Mouse (Mus musculus): ENCODE results near the gene Prkar1a.

Prkar1a gene

GRCm38 (mm10) chr11:109649206-109649605, at the start of gene Prkar1a:
Prkar1a (plus strand) TSS chr11:109649405.
- peak; percentile 48 for DNase-seq

DNA sequence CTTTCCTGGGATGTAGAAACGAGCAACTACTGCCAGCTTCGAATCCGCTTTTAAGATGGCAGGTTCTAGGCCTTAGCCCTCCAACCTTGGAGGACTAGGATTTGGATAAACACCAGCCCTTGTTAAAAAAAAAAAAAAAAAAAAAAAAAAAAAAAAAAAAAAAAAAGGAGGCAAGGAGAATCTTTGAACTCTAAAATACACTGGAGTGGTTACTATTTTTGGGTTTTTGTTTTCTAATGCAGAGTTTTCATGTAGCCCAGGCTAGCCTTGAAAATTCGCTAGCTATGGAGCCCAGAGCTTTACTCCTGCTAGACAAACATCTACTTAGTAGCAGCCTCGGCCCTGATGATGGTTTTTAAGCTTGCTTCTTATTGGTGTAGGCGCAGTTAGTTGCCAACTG, 41.6 kb upstream of the Prkar1a start:
- no peak for DNase-seq

GRCm38 (mm10) chr11:109608976-109609625, 40.1 kb upstream of the Prkar1a start:
- no peak for DNase-seq

GRCm38 (mm10) chr11:109610046-109610794, 39.0 kb upstream of the Prkar1a start:
- DNase-seq, result peak; percentile 27

DNA sequence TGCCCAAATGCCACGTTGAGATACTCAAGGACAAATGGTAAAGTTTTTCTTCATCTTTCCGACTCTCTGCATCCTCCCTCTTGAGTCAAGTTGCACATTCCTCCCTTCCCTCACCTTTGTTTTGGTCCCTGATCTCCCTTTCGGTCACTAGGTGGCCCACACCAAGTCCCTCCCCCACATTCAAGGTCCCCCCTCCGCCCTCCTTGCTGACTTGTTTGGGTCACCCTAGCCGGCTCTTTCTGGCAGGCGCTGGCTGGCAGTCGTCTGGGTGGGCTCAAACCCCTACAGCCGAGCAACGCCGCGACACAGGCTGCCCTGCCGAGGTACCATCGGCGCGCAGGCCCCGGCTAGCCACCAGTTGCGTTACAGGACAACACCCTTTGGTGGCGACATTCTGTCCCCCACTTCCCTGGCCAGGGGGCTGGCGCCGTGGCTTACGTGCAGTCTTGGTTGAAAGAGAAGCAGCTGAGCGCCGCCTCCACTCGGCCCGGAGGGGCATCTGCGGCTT, 38.4 kb upstream of the Prkar1a start:
- no peak for DNase-seq

GRCm38 (mm10) chr11:109611303-109612149, 37.7 kb upstream of the Prkar1a start, which contains the start of gene Wipi1:
Wipi1 (minus strand) TSS chr11:109611967.
- DNase-seq, result peak; percentile 98

GRCm38 (mm10) chr11:109612871-109613529, 36.2 kb upstream of the Prkar1a start:
- no peak for DNase-seq

DNA sequence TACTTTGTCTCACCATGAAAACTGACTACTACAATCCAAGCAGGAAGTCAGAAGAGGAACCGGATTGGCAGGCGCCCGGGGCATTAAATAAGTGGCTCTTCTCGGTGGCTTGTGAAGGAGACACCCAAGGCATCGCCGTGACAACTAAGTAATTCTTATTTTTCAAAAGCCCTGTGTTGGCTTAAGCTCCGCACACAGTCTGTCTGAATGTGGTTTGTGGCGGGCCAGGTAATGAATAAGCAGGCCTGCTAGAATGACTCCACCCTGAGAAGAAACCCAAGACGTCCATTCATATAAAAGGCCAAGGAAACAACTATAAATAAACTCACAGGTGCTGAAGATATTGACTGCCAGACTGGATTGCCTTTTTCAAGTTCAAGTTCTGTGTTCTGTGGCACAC, 33.9 kb upstream of the Prkar1a start:
- DNase-seq, result no peak

GRCm38 (mm10) chr11:109616352-109616751, 32.9 kb upstream of the Prkar1a start:
- no peak for DNase-seq

DNA sequence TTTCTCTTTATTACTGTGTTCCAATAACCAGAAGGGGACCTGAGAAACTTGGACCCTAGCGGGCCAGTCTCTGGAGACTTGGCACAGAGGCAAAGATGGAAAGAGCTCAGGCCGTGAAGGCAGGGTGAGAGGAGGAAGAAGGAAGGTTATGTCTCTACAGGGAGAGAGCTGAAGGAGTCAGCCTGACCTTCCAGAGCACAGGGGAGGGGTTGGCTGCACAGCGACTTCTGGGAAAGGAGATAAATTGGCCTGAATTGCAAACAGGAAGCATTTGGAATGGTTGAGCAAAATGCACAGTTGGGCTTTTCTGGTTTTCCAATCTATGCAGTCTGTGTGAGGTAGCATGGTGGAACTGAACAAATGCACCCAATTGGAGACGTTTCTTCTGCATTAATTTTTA, 32.4 kb upstream of the Prkar1a start:
- DNase-seq, result no peak

- peak; percentile 67 for DNase-seq
Measured at GRCm38 (mm10) chr11:109619055-109619454, 30.1 kb upstream of the Prkar1a start.

- DNase-seq, result no peak
Measured at GRCm38 (mm10) chr11:109620356-109620755, 28.8 kb upstream of the Prkar1a start.

- peak; percentile 57 for DNase-seq
Measured at GRCm38 (mm10) chr11:109621183-109621582, 28.0 kb upstream of the Prkar1a start.

GRCm38 (mm10) chr11:109622518-109623037, 26.6 kb upstream of the Prkar1a start:
- no peak for DNase-seq

- no peak for DNase-seq
Measured at GRCm38 (mm10) chr11:109623238-109623637, 26.0 kb upstream of the Prkar1a start.

- DNase-seq, result no peak
Measured at GRCm38 (mm10) chr11:109627648-109628047, 21.6 kb upstream of the Prkar1a start.

DNA sequence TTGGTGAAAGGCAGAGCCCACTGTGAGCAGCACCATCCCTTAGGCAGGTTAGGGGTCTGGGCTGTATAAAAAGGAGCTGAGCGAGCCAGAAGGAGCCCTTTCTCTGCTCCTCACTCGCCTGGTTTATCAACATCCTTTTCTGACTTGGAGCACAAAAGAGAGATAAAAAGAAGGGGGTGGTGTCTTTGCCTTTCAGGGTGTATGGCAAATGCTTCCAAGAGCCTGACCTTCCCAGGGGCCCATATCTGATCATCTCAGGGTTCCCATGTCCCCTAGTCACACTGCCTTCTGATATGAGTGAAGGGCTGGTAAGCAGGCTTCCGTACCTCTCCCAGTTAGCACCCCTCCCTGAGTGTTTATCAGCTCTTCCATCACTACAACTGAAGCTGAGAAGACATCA, 21.1 kb upstream of the Prkar1a start:
- no peak for DNase-seq

- DNase-seq, result peak; percentile 35
Measured at GRCm38 (mm10) chr11:109629021-109629521, 20.1 kb upstream of the Prkar1a start.

GRCm38 (mm10) chr11:109634928-109635327, 14.3 kb upstream of the Prkar1a start:
- DNase-seq, result no peak

- no peak for DNase-seq
Measured at GRCm38 (mm10) chr11:109635871-109636395, 13.3 kb upstream of the Prkar1a start.

GRCm38 (mm10) chr11:109641498-109642222, 7.5 kb upstream of the Prkar1a start:
- DNase-seq, result no peak

All from cerebellum, adult 8-10 months (tissue).